Mouse (Mus musculus) lung, postnatal 0 days (tissue): Measurements from ENCODE around the gene Wif1. TPM values are rescaled to one million over a fixed set of nuclear protein-coding genes. Genes with fewer than 3 reads are reported as not detected.

Experiments
- ATAC-seq: fragments of 200-750 bp; cut with Nextera tagmentation; 2 replicates; pipeline ENCODE4 v1.8.0; 2017; ENCODE audit warnings: moderate library complexity
- DNase-seq: peaks from one replicate; pipeline ENCODE4 v3.0.0-alpha.2; 2016; ENCODE audit warnings: low spot score
- H3K27ac ChIP-seq: fragments of 300-500 bp; sonication (generic); 2 replicates; pipeline ENCODE4 v1.5.1; 2014; ENCODE audit warnings: antibody characterized with exemption, mild to moderate bottlenecking, low read length, mixed read lengths
- H3K27me3 ChIP-seq: fragments of 300-500 bp; sonication (generic); replicated peaks from 2 replicates; pipeline ENCODE4 v1.6.1; 2014; ENCODE audit warnings: low read length, mixed read lengths; ENCODE audit not compliant: insufficient read depth
- H3K36me3 ChIP-seq: fragments of 300-500 bp; sonication (generic); 2 replicates; pipeline ENCODE4 v1.6.1; 2014; ENCODE audit warnings: low read length, mixed read lengths; ENCODE audit not compliant: insufficient read depth
- H3K4me1 ChIP-seq: fragments of 300-500 bp; sonication (generic); 2 replicates; pipeline ENCODE4 v1.6.1; 2014; ENCODE audit warnings: antibody characterized with exemption, low read depth, low read length, mixed read lengths; ENCODE audit not compliant: insufficient read depth
- H3K4me2 ChIP-seq: fragments of 300-500 bp; sonication (generic); replicated peaks from 2 replicates; pipeline ENCODE4 v1.6.1; 2014; ENCODE audit warnings: low read depth, mild to moderate bottlenecking, low read length, moderate library complexity, mixed read lengths
- H3K4me3 ChIP-seq: fragments of 300-500 bp; sonication (generic); 2 replicates; pipeline ENCODE4 v1.5.1; 2014; ENCODE audit warnings: low read depth, low read length
- H3K9ac ChIP-seq: fragments of 300-500 bp; sonication (generic); replicated peaks from 2 replicates; pipeline ENCODE4 v1.6.1; 2014; ENCODE audit warnings: low read depth, mild to moderate bottlenecking
- H3K9me3 ChIP-seq: fragments of 300-500 bp; sonication (generic); 2 replicates; pipeline ENCODE4 v1.6.1; 2016; ENCODE audit warnings: low read length, mixed read lengths
- CTCF ChIP-seq: IDR thresholded peaks from 2 replicates; pipeline ENCODE4 v1.5.1; 2016; ENCODE audit warnings: antibody characterized with exemption, mild to moderate bottlenecking
- EP300 ChIP-seq: IDR thresholded peaks from 2 replicates; pipeline ENCODE4 v1.6.1; 2016; ENCODE audit warnings: antibody characterized with exemption, mild to moderate bottlenecking, control low read depth
- WGBS: fragments of 180-500 bp; shearing (Covaris S2); extraction: QIAGEN DNeasy Blood & Tissue Kit; methylation state at CpG from one replicate; pipeline ENCODE4 v1.1.7; 2014; 5-methylcytosine and 5-hydroxymethylcytosine counted together
- polyA plus RNA-seq: library from polyadenylated mRNA; unstranded; fragments of >200 nt; fragmentation: Nextera tagmentation; extraction: Ambion mirVana; gene quantifications from 2 replicates; pipeline ENCODE4 v1.2.1, GENCODE M21; 2015

Gene Wif1
- polyA plus RNA-seq, 1 experiment from 2014 or later: 9.0 TPM

- TF ChIP-seq CTCF (no peak), EP300 (no peak)
- WGBS: 2% methylated on average over 6 of the region's 6 CpGs
- H3K36me3 ChIP-seq: no peaks in the 10 kb centered on the region
- H3K27me3 ChIP-seq: no peaks in the 10 kb centered on the region
- ATAC-seq: peak; percentile 33; the same call in 1 of the 2 replicates
- no peaks in the 10 kb centered on the region for H3K4me1 ChIP-seq
- H3K9me3 ChIP-seq: no peaks in the 10 kb centered on the region
- H3K4me3 ChIP-seq: no peak overlapping the region
- peak overlapping the region; percentile 38 for H3K4me2 ChIP-seq
- no peak overlapping the region for H3K9ac ChIP-seq
- no peak overlapping the region for H3K27ac ChIP-seq
- peak; percentile 24 for DNase-seq
Observed at GRCm38 (mm10) chr10:121089312-121089711, 55.6 kb downstream of the Wif1 start.

GRCm38 (mm10) chr10:121090006-121090405, 56.2 kb downstream of the Wif1 start:
- no peak for TF ChIP-seq CTCF
- no peak for TF ChIP-seq EP300

GRCm38 (mm10) chr10:121095948-121096347, 62.2 kb downstream of the Wif1 start:
- no peak overlapping the region; the same call in 1 of the 2 replicates for H3K4me2 ChIP-seq
- H3K27ac ChIP-seq: no peak overlapping the region
- H3K36me3 ChIP-seq: no peaks in the 10 kb centered on the region
- ATAC-seq (peak; percentile 77), DNase-seq (peak; percentile 35)
- no peaks in the 10 kb centered on the region for H3K27me3 ChIP-seq
- no peaks in the 10 kb centered on the region for H3K9me3 ChIP-seq
- peak overlapping the region; percentile 6; the same call in 1 of the 2 replicates for H3K4me3 ChIP-seq
- peaks cover 4% of the 10 kb centered on the region; the same call in 1 of the 2 replicates for H3K4me1 ChIP-seq
- no peak overlapping the region for H3K9ac ChIP-seq
- TF ChIP-seq CTCF (peak; percentile 56), EP300 (peak; percentile 44; the same call in 1 of the 2 replicates)
- 26% methylated on average over 12 of the region's 12 CpGs for WGBS

More at GRCm38 (mm10) chr10:121090006-121090405, 56.2 kb downstream of the Wif1 start:
- ATAC-seq (no peak), DNase-seq (peak; percentile 27)
- H3K4me3 ChIP-seq: no peak overlapping the region
- H3K27me3 ChIP-seq: no peaks in the 10 kb centered on the region
- no peaks in the 10 kb centered on the region for H3K9me3 ChIP-seq
- no peaks in the 10 kb centered on the region for H3K36me3 ChIP-seq
- H3K4me1 ChIP-seq: no peaks in the 10 kb centered on the region
- H3K4me2 ChIP-seq: no peak overlapping the region; the same call in 1 of the 2 replicates
- no peak overlapping the region for H3K27ac ChIP-seq
- 16% methylated on average over 8 of the region's 8 CpGs for whole genome bisulfite sequencing
- H3K9ac ChIP-seq: no peak overlapping the region

GRCm38 (mm10) chr10:121098263-121098662, 64.5 kb downstream of the Wif1 start:
- no peaks in the 10 kb centered on the region for H3K36me3 ChIP-seq
- H3K4me2 ChIP-seq: no peak overlapping the region
- no peak for TF ChIP-seq EP300
- no peak for TF ChIP-seq CTCF
- H3K9me3 ChIP-seq: no peaks in the 10 kb centered on the region
- no peak overlapping the region for H3K27ac ChIP-seq
- peaks cover 4% of the 10 kb centered on the region; the same call in 1 of the 2 replicates for H3K4me1 ChIP-seq
- DNase-seq (no peak), ATAC-seq (peak; percentile 71)
- no peak overlapping the region for H3K9ac ChIP-seq
- no peaks in the 10 kb centered on the region for H3K27me3 ChIP-seq
- no peak overlapping the region for H3K4me3 ChIP-seq
- WGBS: 63% methylated on average over 12 of the region's 12 CpGs

- no peak overlapping the region for H3K9ac ChIP-seq
- no peaks in the 10 kb centered on the region for H3K36me3 ChIP-seq
- 58% methylated on average over 11 of the region's 11 CpGs for WGBS
- DNase-seq: no peak
- H3K9me3 ChIP-seq: no peaks in the 10 kb centered on the region
- no peaks in the 10 kb centered on the region for H3K27me3 ChIP-seq
- no peak overlapping the region for H3K4me3 ChIP-seq
- TF ChIP-seq CTCF (no peak), EP300 (no peak)
- H3K27ac ChIP-seq: no peak overlapping the region
- H3K4me1 ChIP-seq: peaks cover 4% of the 10 kb centered on the region; the same call in 1 of the 2 replicates
- no peak for ATAC-seq
- H3K4me2 ChIP-seq: no peak overlapping the region
Observed at GRCm38 (mm10) chr10:121099658-121100057, 65.9 kb downstream of the Wif1 start.

- Histone ChIP-seq H3K4me1 (no peaks in the 10 kb centered on the region), H3K4me3 (no peak overlapping the region), H3K27ac (no peak overlapping the region), H3K9me3 (no peaks in the 10 kb centered on the region), H3K4me2 (no peak overlapping the region), H3K9ac (no peak overlapping the region), H3K27me3 (no peaks in the 10 kb centered on the region), H3K36me3 (no peaks in the 10 kb centered on the region)
- no peak for DNase-seq
- ATAC-seq: no peak
- TF ChIP-seq EP300 (no peak), CTCF (no peak)
Observed at GRCm38 (mm10) chr10:121116115-121116514, 82.4 kb downstream of the Wif1 start.

- WGBS: 47% methylated on average over 4 of the region's 4 CpGs
- Histone ChIP-seq H3K9me3 (no peaks in the 10 kb centered on the region), H3K9ac (no peak overlapping the region), H3K4me2 (no peak overlapping the region), H3K27me3 (no peaks in the 10 kb centered on the region), H3K4me3 (no peak overlapping the region), H3K27ac (no peak overlapping the region), H3K36me3 (no peaks in the 10 kb centered on the region), H3K4me1 (no peaks in the 10 kb centered on the region)
- no peak for ATAC-seq
- TF ChIP-seq CTCF: no peak
- TF ChIP-seq EP300: no peak
- no peak for DNase-seq
Observed at GRCm38 (mm10) chr10:121116636-121117035, 82.9 kb downstream of the Wif1 start.
